In the genomic region with DNA sequence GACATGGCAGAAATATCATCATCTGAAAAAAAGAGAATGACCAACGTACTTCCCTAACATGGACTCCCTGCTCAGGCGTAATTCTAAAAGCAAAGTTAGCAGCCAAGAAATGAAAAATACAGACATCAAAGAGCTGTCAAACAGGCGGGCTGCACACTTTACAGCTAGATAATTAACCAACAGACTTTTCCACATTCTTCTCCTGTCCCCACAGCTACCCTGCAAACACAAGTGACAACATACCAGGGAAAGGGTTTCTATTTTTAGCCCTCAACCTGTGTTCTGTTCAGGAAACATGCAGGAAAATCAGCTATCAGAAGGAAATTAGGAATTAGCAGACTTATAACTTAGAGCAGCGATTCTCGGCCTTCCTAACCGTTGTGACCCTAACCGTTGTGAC, we compare ENCODE assay signal across 23 mouse cellular contexts. TPM values are rescaled to one million over a fixed set of nuclear protein-coding genes. Genes with fewer than 3 reads are reported as not detected.
DNase-seq lines count a peak whose midpoint lies in the region; ATAC-seq and TF ChIP-seq lines count a peak whose summit lies in the region.
"Had no signal": no experiment of that assay in that cellular context is flagged by ENCODE, and none has a peak within 500 bp of the region (broad histone marks: within the 10 kb centered on the region; RNA-seq: fewer than 3 reads in every experiment).

No protein-coding gene starts in this region.

- no peaks in the 10 kb centered on the region for H3K27me3 ChIP-seq in forebrain, embryonic 15.5 days
- H3K27me3 ChIP-seq in forebrain, embryonic 14.5 days (replicated peaks; ENCODE audit: control insufficient read depth, insufficient read depth, low read length), result no peaks in the 10 kb centered on the region
- no peaks in the 10 kb centered on the region for H3K27me3 ChIP-seq in heart, embryonic 13.5 days (replicated peaks)
- no peaks in the 10 kb centered on the region for H3K27me3 ChIP-seq in limb, embryonic 14.5 days (ENCODE audit: control insufficient read depth, insufficient read depth, low read length)
- H3K27me3 ChIP-seq in limb, embryonic 10.5 days (ENCODE audit: low read depth, poor library complexity, severe bottlenecking), result no peaks in the 10 kb centered on the region
- H3K27me3 ChIP-seq in embryonic facial prominence, embryonic 15.5 days, result no peaks in the 10 kb centered on the region
- H3K27me3 ChIP-seq: hindbrain, embryonic 13.5 days; limb, embryonic 13.5 days; midbrain, embryonic 12.5 days had no signal

- H3K4me1 ChIP-seq in forebrain, embryonic 15.5 days, result peaks cover 12% of the 10 kb centered on the region; the same call in 1 of the 2 replicates
- no peaks in the 10 kb centered on the region for H3K4me1 ChIP-seq in forebrain, embryonic 14.5 days (ENCODE audit: control insufficient read depth, insufficient read depth, low read length)
- peaks cover 53% of the 10 kb centered on the region for H3K4me1 ChIP-seq in heart, embryonic 13.5 days
- H3K4me1 ChIP-seq in limb, embryonic 14.5 days (ENCODE audit: control insufficient read depth, insufficient read depth, low read length), result 0 out of 2 replicates have a peak, but pooled peaks cover 9% of the 10 kb centered on the region
- peaks cover 28% of the 10 kb centered on the region for H3K4me1 ChIP-seq in limb, embryonic 10.5 days
- H3K4me1 ChIP-seq in embryonic facial prominence, embryonic 15.5 days, result 0 out of 2 replicates have a peak, but pooled peaks cover 3% of the 10 kb centered on the region

- 62% methylated on average over 7 of the region's 7 CpGs for WGBS in forebrain, embryonic 15.5 days
- 70% methylated on average over 7 of the region's 7 CpGs for WGBS in forebrain, embryonic 14.5 days
- WGBS in heart, embryonic 13.5 days, result 27% methylated on average over 7 of the region's 7 CpGs
- whole genome bisulfite sequencing in limb, embryonic 14.5 days, result 21% methylated on average over 7 of the region's 7 CpGs
- WGBS in limb, embryonic 10.5 days, result 38% methylated on average over 7 of the region's 7 CpGs
- WGBS in embryonic facial prominence, embryonic 15.5 days, result 47% methylated on average over 7 of the region's 7 CpGs

- H3K9ac ChIP-seq in forebrain, embryonic 15.5 days (replicated peaks), result no peak overlapping the region
- H3K9ac ChIP-seq in forebrain, embryonic 14.5 days (ENCODE audit: low read length), result no peak overlapping the region
- H3K9ac ChIP-seq in heart, embryonic 13.5 days, result peak overlapping the region; percentile 58
- H3K9ac ChIP-seq in limb, embryonic 14.5 days (ENCODE audit: low read depth, low read length, severe bottlenecking), result no peak overlapping the region
- H3K9ac ChIP-seq in embryonic facial prominence, embryonic 15.5 days, result no peak overlapping the region
- H3K9ac ChIP-seq: hindbrain, embryonic 13.5 days; limb, embryonic 13.5 days; liver, embryonic 14.5 days; midbrain, embryonic 12.5 days had no signal

- no peak overlapping the region for H3K4me3 ChIP-seq in forebrain, embryonic 15.5 days
- H3K4me3 ChIP-seq in forebrain, embryonic 14.5 days (ENCODE audit: low read depth, low read length), result no peak overlapping the region
- H3K4me3 ChIP-seq in heart, embryonic 13.5 days, result no peak overlapping the region
- H3K4me3 ChIP-seq in limb, embryonic 14.5 days (replicated peaks; ENCODE audit: low read length), result no peak overlapping the region
- no peak overlapping the region for H3K4me3 ChIP-seq in limb, embryonic 10.5 days
- no peak overlapping the region for H3K4me3 ChIP-seq in embryonic facial prominence, embryonic 15.5 days (replicated peaks)
- H3K4me3 ChIP-seq: gastrocnemius, adult 2 months; hindbrain, embryonic 13.5 days; limb, embryonic 13.5 days; midbrain, embryonic 12.5 days had no signal

- H3K9me3 ChIP-seq in forebrain, embryonic 15.5 days, result no peaks in the 10 kb centered on the region
- H3K9me3 ChIP-seq in forebrain, embryonic 14.5 days (replicated peaks; ENCODE audit: control insufficient read depth, low read length), result no peaks in the 10 kb centered on the region
- H3K9me3 ChIP-seq in heart, embryonic 13.5 days, result no peaks in the 10 kb centered on the region
- no peaks in the 10 kb centered on the region for H3K9me3 ChIP-seq in limb, embryonic 14.5 days (ENCODE audit: control insufficient read depth, low read length)
- H3K9me3 ChIP-seq in limb, embryonic 10.5 days (replicated peaks), result no peaks in the 10 kb centered on the region
- no peaks in the 10 kb centered on the region for H3K9me3 ChIP-seq in embryonic facial prominence, embryonic 15.5 days (replicated peaks)
- H3K9me3 ChIP-seq: G1E; hindbrain, embryonic 13.5 days; limb, embryonic 13.5 days; midbrain, embryonic 12.5 days had no signal

- no peak overlapping the region for H3K27ac ChIP-seq in forebrain, embryonic 15.5 days (replicated peaks)
- no peak overlapping the region for H3K27ac ChIP-seq in forebrain, embryonic 14.5 days (ENCODE audit: low read depth, low read length)
- H3K27ac ChIP-seq in heart, embryonic 13.5 days (replicated peaks), result peak overlapping the region; percentile 74
- no peak overlapping the region for H3K27ac ChIP-seq in limb, embryonic 14.5 days (replicated peaks; ENCODE audit: low read depth, low read length)
- no peak overlapping the region for H3K27ac ChIP-seq in limb, embryonic 10.5 days
- H3K27ac ChIP-seq in embryonic facial prominence, embryonic 15.5 days (replicated peaks), result 0 out of 2 replicates have a peak overlapping the region, but pooled peaks have one; percentile 7
- H3K27ac ChIP-seq: gastrocnemius, adult 2 months; hindbrain, embryonic 13.5 days; limb, embryonic 13.5 days; liver, embryonic 14.5 days; midbrain, embryonic 12.5 days had no signal

- intact Hi-C loops in heart, postnatal 25 days (cut with DNase I), result no loop called here

- DNase-seq in forebrain, embryonic 14.5 days (ENCODE audit: low spot score), result no peak
- DNase-seq in heart, postnatal 25 days (ENCODE audit: low spot score), result no peak
- peak; percentile 27 for DNase-seq in limb, embryonic 14.5 days (ENCODE audit: low spot score)
- DNase-seq in limb, embryonic 10.5 days (ENCODE audit: low spot score), result no peak
- DNase-seq: adrenal gland, postnatal 14 days; cerebellum, adult 11 months; gastrocnemius, adult 2 months; right cerebral cortex, postnatal 4 days; thymus, postnatal 25 days had no signal

- peak; percentile 45; the same call in 1 of the 2 replicates for ATAC-seq in forebrain, embryonic 15.5 days (replicated peaks)
- ATAC-seq in forebrain, embryonic 14.5 days, result no peak
- no peak for ATAC-seq in heart, embryonic 13.5 days (ENCODE audit: extremely low read depth, insufficient number of reproducible peaks, low FRiP score, low TSS enrichment)
- no peak for ATAC-seq in limb, embryonic 14.5 days (ENCODE audit: low FRiP score, low read depth)
- no peak for ATAC-seq in embryonic facial prominence, embryonic 15.5 days (ENCODE audit: insufficient number of reproducible peaks, low FRiP score, low TSS enrichment, low read depth)
- ATAC-seq in erythroid progenitor cell, adult 5-6 weeks (replicated peaks; ENCODE audit: low FRiP score, poor library complexity, severe bottlenecking), result no peak
- ATAC-seq: activated CD4-positive, CD25-positive, alpha-beta regulatory T cell, adult 4 months; inflammation-experienced regulatory T-cells, adult 6 months had no signal

- no peak overlapping the region for H3K4me2 ChIP-seq in forebrain, embryonic 15.5 days (replicated peaks)
- no peak overlapping the region for H3K4me2 ChIP-seq in forebrain, embryonic 14.5 days (ENCODE audit: low read length)
- H3K4me2 ChIP-seq in heart, embryonic 13.5 days, result peak overlapping the region; percentile 25
- H3K4me2 ChIP-seq in limb, embryonic 14.5 days (replicated peaks; ENCODE audit: low read depth, low read length, severe bottlenecking), result no peak overlapping the region
- no peak overlapping the region for H3K4me2 ChIP-seq in embryonic facial prominence, embryonic 15.5 days (replicated peaks)
- H3K4me2 ChIP-seq: hindbrain, embryonic 13.5 days; limb, embryonic 13.5 days; midbrain, embryonic 12.5 days had no signal

- H3K36me3 ChIP-seq in forebrain, embryonic 15.5 days, result no peaks in the 10 kb centered on the region
- no peaks in the 10 kb centered on the region for H3K36me3 ChIP-seq in forebrain, embryonic 14.5 days (ENCODE audit: control insufficient read depth, insufficient read depth, low read length)
- H3K36me3 ChIP-seq in heart, embryonic 13.5 days, result no peaks in the 10 kb centered on the region
- H3K36me3 ChIP-seq in limb, embryonic 14.5 days (ENCODE audit: control insufficient read depth, insufficient read depth, low read length), result 0 out of 2 replicates have a peak, but pooled peaks cover 3% of the 10 kb centered on the region
- no peaks in the 10 kb centered on the region for H3K36me3 ChIP-seq in limb, embryonic 10.5 days
- 0 out of 2 replicates have a peak, but pooled peaks cover 5% of the 10 kb centered on the region for H3K36me3 ChIP-seq in embryonic facial prominence, embryonic 15.5 days
- H3K36me3 ChIP-seq: G1E; hindbrain, embryonic 13.5 days; midbrain, embryonic 12.5 days had no signal

- TF ChIP-seq POLR2A in limb, embryonic 14.5 days (IDR thresholded peaks at IDR 0.05; ENCODE audit: borderline replicate concordance, extremely low read depth, insufficient read depth, insufficient read length), result no peak

RNA-seq across cellular contexts. Expression of a gene that starts 21.9 kb away (rescaled TPM):
- polyA plus RNA-seq in forebrain, embryonic 15.5 days (2015; fragmentation: Nextera tagmentation; extraction: Ambion mirVana), result 4.5 and 5.3 TPM in 2 replicates
- polyA plus RNA-seq in forebrain, embryonic 14.5 days (2014; fragmentation: Nextera tagmentation; extraction: Ambion mirVana), result 4.0 and 4.4 TPM in 2 replicates
- polyA plus RNA-seq in heart, embryonic 13.5 days (2015; fragmentation: Nextera tagmentation; extraction: Ambion mirVana), result 5.2 and 5.5 TPM in 2 replicates
- total RNA-seq in heart, postnatal 25 days (2021), result 1 to 10 TPM; 2.2 to 2.7 TPM
- polyA plus RNA-seq in limb, embryonic 14.5 days (2012; rRNA removed), result 11.5 and 13.2 TPM in 2 replicates
- 5.8 and 7.5 TPM in 2 replicates for polyA plus RNA-seq in limb, embryonic 14.5 days (2014; fragmentation: Nextera tagmentation; extraction: Ambion mirVana)
- polyA plus RNA-seq in limb, embryonic 10.5 days (2016; fragmentation: Nextera tagmentation; extraction: Ambion mirVana), result 2.8 and 3.5 TPM in 2 replicates
- 6.5 and 7.2 TPM in 2 replicates for polyA plus RNA-seq in embryonic facial prominence, embryonic 15.5 days (2015; fragmentation: Nextera tagmentation; extraction: Ambion mirVana)
- total RNA-seq in erythroid progenitor cell, adult 5-6 weeks (2015; ENCODE audit: low replicate concordance), result 2.9 and 5.0 TPM in 2 replicates
- total RNA-seq in erythroid progenitor cell, adult 5-6 weeks (2017; ENCODE audit: low replicate concordance), result 0.61 and 1.0 TPM in 2 replicates
- polyA plus RNA-seq: G1E had no signal

RNA-seq across cellular contexts. Expression of a gene that starts 53.6 kb away (rescaled TPM):
- polyA plus RNA-seq in forebrain, embryonic 15.5 days (2015; fragmentation: Nextera tagmentation; extraction: Ambion mirVana), result 0.32 and 0.56 TPM in 2 replicates
- polyA plus RNA-seq in forebrain, embryonic 14.5 days (2014; fragmentation: Nextera tagmentation; extraction: Ambion mirVana), result 0.20 and 0.42 TPM in 2 replicates
- polyA plus RNA-seq in heart, embryonic 13.5 days (2015; fragmentation: Nextera tagmentation; extraction: Ambion mirVana), result 0.28 and 0.55 TPM in 2 replicates
- under 1 TPM in 1 of 2 experiments, not detected in 1; 0.08 TPM for total RNA-seq in heart, postnatal 25 days (2021)
- polyA plus RNA-seq in limb, embryonic 14.5 days (2012; rRNA removed), result 2.9 TPM in 2 replicates
- polyA plus RNA-seq in limb, embryonic 14.5 days (2014; fragmentation: Nextera tagmentation; extraction: Ambion mirVana), result 0.90 and 1.5 TPM in 2 replicates
- polyA plus RNA-seq in limb, embryonic 10.5 days (2016; fragmentation: Nextera tagmentation; extraction: Ambion mirVana), result 0.31 and 1.0 TPM in 2 replicates
- polyA plus RNA-seq in embryonic facial prominence, embryonic 15.5 days (2015; fragmentation: Nextera tagmentation; extraction: Ambion mirVana), result 2.6 and 2.7 TPM in 2 replicates
- not detected in 2 replicates for total RNA-seq in erythroid progenitor cell, adult 5-6 weeks (2015; ENCODE audit: low replicate concordance)
- total RNA-seq in erythroid progenitor cell, adult 5-6 weeks (2017; ENCODE audit: low replicate concordance), result not detected in 2 replicates
- total RNA-seq: gastrocnemius, adult 2 months; left cerebral cortex, postnatal 10 days; megakaryocyte progenitor cell, adult 5-6 weeks; monocyte, adult 5-6 weeks had no signal
- polyA plus RNA-seq: activated CD4-positive, CD25-positive, alpha-beta regulatory T cell, adult 4 months; G1E had no signal

Comparison
In these comparisons a context has a peak if more than half of its experiments do, and no peak if none do; other contexts are left out.
1. H3K27ac ChIP-seq: peak in heart, embryonic 13.5 days (single experiment) and embryonic facial prominence, embryonic 15.5 days (single experiment); none in forebrain, embryonic 15.5 days (single experiment), forebrain, embryonic 14.5 days (single experiment), limb, embryonic 14.5 days (single experiment) and limb, embryonic 10.5 days (single experiment).